Mouse (Mus musculus) right cerebral cortex, postnatal 4 days (tissue): ENCODE results near the gene Acss1.

ENCODE experiments used
- DNase-seq: peaks from one replicate; pipeline ENCODE4 v3.0.0-alpha.2; 2022

Gene Acss1

GRCm38 (mm10) chr2:150667820-150668766, at the start of gene Acss1:
Gene Acss1 (minus strand): TSS chr2:150668500.
- peak; percentile 67 for DNase-seq

- DNase-seq: no peak
These were observed 43.9 kb upstream of the Acss1 start for GRCm38 (mm10) chr2:150712167-150712674.

GRCm38 (mm10) chr2:150691481-150692170, 23.3 kb upstream of the Acss1 start:
- DNase-seq: no peak

GRCm38 (mm10) chr2:150690216-150690615, 21.9 kb upstream of the Acss1 start:
- no peak for DNase-seq

- DNase-seq: no peak
These were observed 21.0 kb upstream of the Acss1 start, which contains the start of gene Vsx1 for GRCm38 (mm10) chr2:150689223-150689800. Gene Vsx1 (minus strand): TSS chr2:150689360.

GRCm38 (mm10) chr2:150688541-150689186, 20.4 kb upstream of the Acss1 start:
- peak; percentile 66 for DNase-seq

- no peak for DNase-seq
These were observed 19.7 kb upstream of the Acss1 start for GRCm38 (mm10) chr2:150687871-150688540.

GRCm38 (mm10) chr2:150685389-150685788, 17.1 kb upstream of the Acss1 start:
- DNase-seq: no peak

GRCm38 (mm10) chr2:150684451-150684850, 16.2 kb upstream of the Acss1 start:
- DNase-seq: no peak

- DNase-seq: no peak
These were observed 13.3 kb upstream of the Acss1 start for GRCm38 (mm10) chr2:150681581-150681980.

- peak; percentile 88 for DNase-seq
These were observed 10.1 kb upstream of the Acss1 start for GRCm38 (mm10) chr2:150678392-150678791.

- DNase-seq: no peak
These were observed 7.2 kb upstream of the Acss1 start for GRCm38 (mm10) chr2:150675525-150675924.

GRCm38 (mm10) chr2:150674900-150675299, 6.6 kb upstream of the Acss1 start:
- peak; percentile 65 for DNase-seq

GRCm38 (mm10) chr2:150673929-150674328, 5.6 kb upstream of the Acss1 start:
- no peak for DNase-seq

- DNase-seq: no peak
These were observed 3.5 kb upstream of the Acss1 start for GRCm38 (mm10) chr2:150671609-150672290.

GRCm38 (mm10) chr2:150670926-150671325, 2.6 kb upstream of the Acss1 start:
- DNase-seq: no peak

- no peak for DNase-seq
These were observed 1.2 kb upstream of the Acss1 start for GRCm38 (mm10) chr2:150669454-150670045.

- no peak for DNase-seq
These were observed 656 bp upstream of the Acss1 start for GRCm38 (mm10) chr2:150668956-150669355.

- DNase-seq: no peak
These were observed 1.1 kb downstream of the Acss1 start for GRCm38 (mm10) chr2:150667065-150667819.

GRCm38 (mm10) chr2:150666723-150667064, 1.6 kb downstream of the Acss1 start:
- DNase-seq: no peak
